Mouse (Mus musculus) B cell, adult 2 months (primary cell): ENCODE results near the gene Anp32b.

Source experiments
- DNase-seq, 2 experiments: peaks; one replicate each; pipeline ENCODE4 v3.0.0; 2022

Gene Anp32b

DNA sequence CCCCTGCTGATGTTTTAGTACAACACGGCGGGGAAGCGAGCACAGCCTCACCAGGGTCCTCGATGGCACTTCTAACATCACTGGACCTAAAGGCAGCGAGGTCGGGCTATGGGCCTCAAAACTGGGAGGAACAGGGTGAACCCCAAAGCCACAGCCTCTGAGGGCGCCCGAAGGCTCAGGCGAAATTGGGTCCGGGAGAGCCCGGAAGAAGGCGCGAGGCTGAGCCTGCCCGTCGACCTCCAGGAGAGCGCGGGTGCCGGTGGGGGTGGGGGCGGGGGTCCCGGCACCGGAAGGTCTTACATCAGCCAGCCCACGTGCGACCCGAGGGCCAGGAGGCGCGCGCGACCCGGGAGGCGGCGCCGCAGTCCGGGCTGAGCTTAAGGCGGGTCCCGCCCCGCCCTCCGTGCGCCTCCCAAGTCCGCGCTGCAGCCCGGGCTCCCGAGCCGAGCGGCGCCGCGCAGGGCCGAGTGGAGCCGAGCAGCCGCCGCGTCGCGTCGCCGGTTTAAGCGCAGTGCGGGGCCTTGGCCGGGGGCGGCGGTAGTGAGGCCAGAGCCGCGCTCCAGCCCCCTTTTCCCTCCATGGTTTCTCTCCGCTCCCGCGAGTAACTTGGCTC is at the start of gene Anp32b:
Gene Anp32b, plus strand, starts transcription at position 384 of the 613 bp plus-strand sequence.
- DNase-seq: peak; percentile 94 to 95

- DNase-seq: peak; percentile 53 to 54
Measured at GRCm38 (mm10) chr4:46404042-46404795, 46.5 kb upstream of the Anp32b start.

DNA sequence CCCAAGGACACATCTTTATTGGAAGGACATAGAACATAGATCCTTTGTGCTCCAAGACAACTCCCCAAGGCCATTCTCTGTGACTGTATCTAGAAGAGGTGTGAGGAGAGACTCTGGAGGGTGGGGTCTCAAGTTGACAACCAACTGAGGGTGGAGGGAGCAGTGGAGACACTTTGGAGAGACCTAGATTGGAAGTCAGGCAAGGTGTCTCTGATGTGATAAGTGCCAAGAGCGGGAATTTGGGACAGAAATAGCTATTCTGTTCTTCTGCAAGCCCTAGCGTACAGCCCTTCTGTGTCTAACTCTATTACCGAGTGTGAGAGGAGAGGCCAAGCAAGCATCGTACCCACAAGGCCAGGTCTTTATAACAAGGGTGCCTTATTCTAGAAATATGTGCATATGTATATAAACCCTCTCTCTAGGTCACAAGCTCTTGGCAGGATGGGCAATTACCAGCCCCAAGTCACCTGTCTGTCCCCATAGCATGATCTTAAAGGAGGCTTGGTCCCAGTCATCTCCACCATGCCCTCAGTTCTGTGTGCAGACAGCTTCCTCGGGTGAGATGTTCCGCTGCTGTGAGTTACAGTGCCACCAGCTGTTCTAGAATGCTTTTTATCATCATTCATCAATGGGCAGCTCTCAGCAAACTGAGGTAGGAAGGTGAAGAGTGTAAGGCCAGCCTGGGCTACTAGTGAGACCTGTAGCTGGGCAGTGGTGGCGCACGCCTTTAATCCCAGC is 43.6 kb upstream of the Anp32b start:
- DNase-seq: no peak

GRCm38 (mm10) chr4:46410677-46411076 is 40.0 kb upstream of the Anp32b start:
- no peak for DNase-seq

DNA sequence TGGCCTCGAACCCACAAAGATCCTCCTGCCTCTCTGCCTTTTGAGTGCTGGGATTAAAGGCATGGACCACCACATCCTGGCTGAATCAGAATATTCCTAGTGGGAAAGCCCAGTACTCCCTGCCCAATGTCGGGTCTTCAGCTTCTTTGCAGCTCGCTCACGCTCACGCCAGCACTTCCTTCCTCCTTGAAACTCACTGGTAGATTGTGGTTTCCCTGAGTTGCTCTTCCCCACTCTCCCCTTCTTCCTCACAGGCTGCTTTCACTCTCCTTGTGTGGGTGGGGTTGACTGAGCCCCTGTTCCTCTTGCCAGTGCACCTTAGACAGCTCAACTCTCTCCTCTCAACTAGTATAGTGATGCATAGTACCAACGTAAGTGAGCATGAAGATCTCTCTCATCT is 39.2 kb upstream of the Anp32b start:
- DNase-seq: peak; percentile 56 to 63

DNA sequence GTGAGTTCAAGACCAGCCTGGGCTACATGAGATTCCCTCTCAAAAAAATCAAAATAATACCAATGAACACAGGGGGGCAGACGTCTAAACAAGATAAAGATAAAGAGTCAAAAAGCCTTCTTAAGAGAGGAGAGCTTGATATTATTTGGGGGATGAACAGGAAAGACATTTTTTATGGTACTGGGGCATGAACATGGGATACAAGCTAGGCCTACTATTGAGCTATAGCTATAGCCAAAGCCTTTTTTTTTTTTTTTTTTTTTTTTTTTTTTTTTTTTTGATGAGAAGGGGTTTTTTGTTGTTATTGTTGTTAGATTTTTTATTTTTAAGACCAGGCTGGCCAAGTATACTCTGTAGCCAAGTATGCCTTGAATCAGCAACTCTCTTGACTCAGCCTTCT is 38.6 kb upstream of the Anp32b start:
- no peak for DNase-seq

- no peak for DNase-seq
Measured at GRCm38 (mm10) chr4:46413406-46413805, 37.3 kb upstream of the Anp32b start, which contains the start of gene Hemgn. Hemgn (minus strand) TSS chr4:46413506.

DNA sequence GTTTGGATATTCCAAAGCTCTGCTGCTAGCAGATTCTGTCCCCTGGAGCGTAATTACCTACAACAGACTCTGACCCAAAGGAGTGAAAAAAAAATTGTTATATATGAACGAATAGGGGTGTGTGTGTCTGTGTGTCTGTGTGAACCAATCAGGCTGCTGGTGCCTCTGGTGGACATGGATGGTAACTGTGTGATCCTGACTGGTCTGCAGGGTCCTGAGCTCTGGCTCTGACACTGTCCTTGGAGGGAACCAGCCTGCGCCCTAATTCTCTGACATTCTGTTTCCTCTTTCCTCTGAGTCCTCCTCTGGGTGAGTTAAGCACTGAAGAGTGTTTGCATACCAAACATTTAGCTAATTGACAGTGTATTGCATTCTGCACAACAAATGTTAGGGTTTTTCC is 33.2 kb upstream of the Anp32b start:
- peak; percentile 23 to 32 for DNase-seq

DNA sequence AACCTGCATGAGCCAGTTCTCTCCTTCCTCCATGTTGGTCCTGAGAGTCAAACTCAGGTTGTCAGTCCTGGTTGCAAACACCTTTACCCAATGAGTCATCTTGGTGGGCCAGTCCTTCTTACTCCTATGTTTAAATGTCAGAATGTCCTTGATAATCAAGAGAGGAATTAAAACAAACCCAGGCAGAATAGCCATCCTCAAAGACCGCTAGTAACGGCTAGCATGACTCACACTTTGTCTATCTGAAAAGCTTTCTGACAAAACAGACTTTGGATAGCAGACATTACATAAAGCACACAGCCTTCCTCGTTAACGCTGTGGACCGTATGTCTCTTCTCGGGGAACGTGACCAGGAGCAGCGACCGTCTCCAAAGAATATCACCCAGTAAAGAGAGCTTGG is 31.9 kb upstream of the Anp32b start:
- no peak for DNase-seq

GRCm38 (mm10) chr4:46422625-46423024 is 28.1 kb upstream of the Anp32b start:
- no peak for DNase-seq

GRCm38 (mm10) chr4:46428903-46429499 is 21.7 kb upstream of the Anp32b start:
- no peak for DNase-seq

GRCm38 (mm10) chr4:46432339-46433036 is 18.2 kb upstream of the Anp32b start:
- DNase-seq: no peak

DNA sequence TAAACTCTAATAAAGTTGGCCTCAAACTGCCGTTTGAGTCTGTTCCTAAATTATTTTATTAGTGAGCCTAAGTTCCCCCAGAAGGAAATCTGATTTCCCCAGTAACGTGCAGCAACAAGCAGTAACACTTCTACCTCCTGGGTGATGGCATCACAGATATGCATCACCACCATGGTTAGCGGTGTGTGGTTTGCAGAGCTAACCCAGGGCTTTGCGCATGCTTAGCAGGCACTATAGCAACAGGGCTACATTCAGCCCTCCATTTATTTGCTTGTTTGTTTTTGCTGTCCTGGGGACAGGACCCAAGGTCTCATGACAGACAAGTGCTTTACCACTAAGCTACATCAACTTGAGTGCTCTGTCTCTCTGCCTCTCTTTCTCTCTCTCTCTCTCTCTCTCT is 8.2 kb upstream of the Anp32b start:
- no peak for DNase-seq

- no peak for DNase-seq
Measured at GRCm38 (mm10) chr4:46445237-46445945, 5.3 kb upstream of the Anp32b start.

DNA sequence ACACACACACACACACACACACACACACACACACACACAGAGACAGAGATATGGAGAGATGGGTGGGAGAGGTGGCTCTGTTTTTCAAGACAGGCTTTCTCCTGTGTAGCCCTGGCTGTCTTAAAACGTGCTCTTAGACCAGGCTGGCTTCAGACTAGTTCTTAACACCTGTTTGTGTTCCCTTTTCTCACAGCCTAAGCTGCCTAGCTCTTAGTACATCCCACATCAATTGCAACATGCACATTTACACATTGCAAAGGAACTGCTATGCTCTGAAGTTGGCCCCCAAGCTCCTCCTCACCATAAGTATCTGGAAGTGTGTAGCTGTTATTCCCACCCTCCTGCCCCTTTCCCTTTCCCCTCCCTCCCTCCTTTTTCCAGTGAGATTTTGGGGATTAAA is 3.2 kb upstream of the Anp32b start:
- no peak for DNase-seq

DNA sequence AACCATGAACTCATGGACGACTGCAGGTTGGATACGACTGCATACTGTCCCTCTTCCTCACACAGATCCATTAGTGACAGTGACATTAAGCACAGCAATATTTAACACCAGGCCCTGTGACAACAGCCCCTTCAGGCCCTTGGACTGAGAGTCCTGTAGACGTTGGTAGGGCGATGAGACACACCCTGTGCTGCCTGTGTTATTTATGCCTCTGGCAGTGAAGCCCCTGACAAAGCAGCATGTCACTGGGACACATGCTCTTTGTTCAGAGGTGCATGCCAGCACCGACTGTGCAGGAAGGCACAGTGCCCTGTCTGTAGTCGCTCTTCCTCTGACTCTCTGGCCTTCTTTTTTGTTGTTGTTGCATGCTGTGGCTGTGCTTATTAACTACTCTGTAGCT is 1.8 kb upstream of the Anp32b start:
- no peak for DNase-seq

DNA sequence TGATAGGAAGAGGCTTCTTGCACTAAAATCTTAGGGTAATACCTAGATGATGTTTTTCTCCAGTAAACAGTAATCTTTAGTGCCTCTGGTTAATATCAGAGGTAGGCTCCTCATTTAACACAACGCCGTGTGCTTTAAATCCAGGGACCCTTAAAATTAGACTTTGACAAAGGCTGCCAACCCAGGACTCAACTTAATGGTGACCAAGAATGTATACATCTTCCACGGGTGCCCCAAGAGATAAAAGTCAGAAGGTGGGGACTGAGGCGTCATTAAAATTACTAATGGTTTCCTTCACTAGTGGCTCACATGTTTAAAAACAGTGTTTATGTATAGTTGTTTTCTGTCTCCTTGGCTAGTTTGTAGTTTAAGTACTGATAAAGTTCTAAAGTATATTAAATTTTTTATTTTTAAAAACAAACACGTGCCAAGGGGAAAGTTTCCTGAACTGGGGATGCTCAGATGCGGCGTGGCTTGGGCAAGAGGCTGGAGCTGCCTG is 633 bp upstream of the Anp32b start:
- DNase-seq: peak in 1 of 2 experiments; percentile 11

- DNase-seq: peak; percentile 74 to 80
Measured at GRCm38 (mm10) chr4:46451240-46451757, 597 bp downstream of the Anp32b start.

DNA sequence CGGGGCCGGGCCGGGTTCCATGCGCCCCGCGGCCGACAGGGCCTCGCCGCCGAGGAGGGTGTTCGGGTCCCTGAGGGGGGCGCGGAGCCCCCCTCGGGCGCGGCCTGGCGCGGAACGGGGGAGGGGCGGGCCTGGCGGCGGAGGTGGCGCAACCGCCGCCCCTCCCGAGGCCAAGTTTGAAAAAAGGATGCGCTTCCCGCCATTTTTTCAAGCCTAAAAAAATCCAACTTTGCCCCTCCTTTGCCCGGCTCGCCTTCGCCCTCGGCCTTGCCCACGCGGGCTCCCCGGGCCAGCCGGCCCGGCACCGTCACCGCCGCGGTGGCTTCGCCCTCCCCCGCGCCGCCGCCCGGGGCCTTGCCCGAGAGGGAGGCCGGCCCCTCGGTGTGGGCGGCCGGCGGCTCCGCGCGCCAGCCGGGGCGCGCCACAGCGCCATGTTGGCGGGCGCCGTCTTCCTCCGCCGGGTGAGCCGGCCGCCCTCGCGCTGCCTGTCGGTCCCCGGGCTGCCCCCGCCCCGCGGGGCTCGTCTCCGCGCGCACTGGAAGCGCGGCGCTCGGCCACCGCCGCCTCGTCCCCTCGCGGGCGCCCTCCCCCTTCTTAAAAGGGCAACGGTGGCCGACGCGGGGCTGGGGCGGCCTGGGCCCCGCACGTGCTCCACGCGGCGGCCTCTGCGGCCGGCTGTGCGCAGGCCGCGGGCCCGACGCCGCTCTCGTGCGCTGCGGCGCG is 1.2 kb downstream of the Anp32b start:
- peak; percentile 76 to 85 for DNase-seq

DNA sequence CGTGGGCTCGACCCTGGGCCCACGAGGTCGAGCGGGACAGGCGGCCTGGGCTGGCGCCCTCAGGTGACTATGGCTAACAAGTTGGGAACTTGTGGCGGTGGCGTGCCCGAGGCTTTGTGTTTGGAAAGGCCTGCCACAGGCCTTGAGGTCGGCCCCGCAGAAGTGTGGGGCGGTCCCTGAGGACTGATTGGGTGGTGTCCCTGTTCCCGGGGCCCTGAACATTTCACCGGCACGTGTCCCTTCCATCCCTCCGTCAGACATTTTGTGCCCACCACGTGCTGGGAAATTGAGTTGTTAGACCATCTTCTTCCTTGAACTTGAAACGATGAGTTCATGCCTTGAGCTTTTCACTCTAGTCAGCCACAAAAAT is 1.8 kb downstream of the Anp32b start:
- DNase-seq: peak; percentile 73 to 75
